Mouse (Mus musculus) skeletal muscle tissue, adult 2 months (tissue): ENCODE data around the gene Mcrs1.

Experiments
- DNase-seq: peaks from one replicate; pipeline ENCODE4 v3.0.0-alpha.2; 2012; ENCODE audit warnings: low read depth, low spot score

Gene Mcrs1

DNA sequence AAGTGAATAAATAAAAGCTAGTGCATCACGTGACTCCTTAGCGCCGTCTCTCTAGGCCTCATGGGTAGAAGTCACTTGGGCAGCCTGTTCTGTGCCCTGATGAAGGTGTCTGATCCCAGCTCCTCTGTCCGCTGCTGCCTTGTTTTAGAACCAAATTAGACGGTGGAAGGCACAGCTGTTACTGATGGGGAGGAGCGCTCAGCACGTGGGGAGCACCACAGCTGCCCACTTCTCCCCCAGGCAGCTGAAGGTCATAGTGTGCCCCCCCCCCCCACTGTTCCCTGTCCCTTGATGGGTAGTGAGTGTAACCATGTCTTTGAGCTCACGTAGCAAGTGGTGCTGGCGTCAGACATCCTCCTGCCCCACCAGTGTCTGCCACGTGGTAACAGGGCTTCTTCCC is 38.6 kb downstream of the Mcrs1 start:
- DNase-seq: no peak

DNA sequence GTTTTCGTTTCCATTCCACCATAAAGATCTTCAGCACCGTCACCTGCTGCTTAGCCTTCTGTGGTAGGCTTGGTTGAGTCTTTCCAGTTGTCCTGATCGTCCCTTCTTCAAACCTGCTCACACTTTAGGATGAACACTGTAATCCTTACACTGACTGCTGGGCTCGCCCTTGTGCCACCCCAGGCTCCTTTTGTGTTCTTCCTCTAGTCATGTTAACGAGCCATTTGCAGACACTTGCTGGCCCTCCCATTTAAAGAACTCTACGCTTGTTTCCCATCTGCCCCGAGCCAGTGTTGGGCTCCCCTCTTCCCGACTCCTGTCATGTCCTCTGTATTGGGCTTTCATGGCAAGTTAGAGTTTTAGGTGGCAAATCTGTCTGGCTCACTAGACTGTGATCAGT is 45.8 kb downstream of the Mcrs1 start:
- DNase-seq: no peak

DNA sequence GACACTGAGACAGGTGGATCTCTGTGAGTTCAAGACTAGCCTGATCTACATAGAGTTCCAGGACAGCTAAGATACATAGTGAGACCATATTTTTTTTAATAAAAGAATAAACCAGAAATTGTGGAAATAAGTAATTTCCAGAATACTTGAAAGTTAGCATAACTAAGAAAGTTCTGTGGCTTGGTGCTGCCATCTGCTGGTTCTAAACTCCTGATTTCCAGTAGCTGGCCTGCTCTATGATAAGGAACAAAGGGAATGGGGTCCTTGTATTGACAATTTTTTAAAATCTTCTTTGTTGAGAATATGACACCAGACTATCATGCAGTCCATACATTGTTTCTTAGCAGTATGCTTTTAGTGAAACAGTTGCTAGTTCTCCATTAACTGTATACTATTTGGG is 53.0 kb downstream of the Mcrs1 start:
- no peak for DNase-seq

DNA sequence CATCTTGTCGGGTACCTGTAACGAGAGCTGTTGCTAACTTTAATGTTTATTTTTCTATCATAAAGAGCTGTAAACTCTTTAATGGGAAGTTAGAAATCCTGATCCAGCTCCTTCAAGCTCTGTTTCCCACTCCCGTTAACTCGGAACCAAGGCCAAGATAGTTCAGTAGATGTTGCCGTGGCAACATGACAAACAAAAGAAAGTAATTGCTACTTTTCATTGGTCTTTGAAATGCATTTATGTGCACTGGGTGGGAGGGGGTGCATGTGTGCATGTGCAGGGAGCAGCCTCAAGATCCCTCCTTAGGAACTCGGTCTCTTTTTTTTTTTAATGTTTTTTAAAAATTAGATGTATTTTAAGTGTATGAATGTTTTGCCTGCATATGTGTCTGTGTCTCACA is 56.7 kb downstream of the Mcrs1 start:
- no peak for DNase-seq

DNA sequence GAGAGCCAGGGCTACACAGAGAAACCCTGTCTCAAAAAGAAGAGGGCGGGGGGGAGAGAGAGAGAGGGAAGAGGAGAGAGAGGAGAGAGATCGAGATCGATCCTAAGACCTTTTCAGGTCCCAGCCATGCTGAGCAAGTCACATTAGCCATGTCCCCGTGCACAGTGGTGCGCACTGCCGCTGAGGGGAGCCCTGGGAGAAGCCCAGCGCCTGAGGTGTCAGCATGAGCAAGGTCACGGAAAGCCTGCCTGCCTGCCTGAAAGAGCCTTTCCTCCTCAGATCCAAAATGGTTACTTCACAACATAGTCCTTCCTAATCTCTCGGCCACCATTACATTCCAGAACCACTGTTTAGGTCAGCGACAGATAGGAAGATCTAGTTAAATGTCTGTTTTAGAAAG is 57.4 kb downstream of the Mcrs1 start:
- no peak for DNase-seq
